Mouse (Mus musculus) lung, embryonic 16.5 days (tissue): ENCODE results near the gene Hist1h2ap. TPM values are rescaled to one million over a fixed set of nuclear protein-coding genes. Genes with fewer than 3 reads are reported as not detected.
"Not testable (repeated sequence)": the region's sequence is repeated elsewhere in the genome, so short reads cannot be mapped to it uniquely, and the experiment has no call there.

ENCODE experiments used
- ATAC-seq: fragments of 200-750 bp; cut with Nextera tagmentation; 2 replicates; pipeline ENCODE4 v1.8.0; 2017; ENCODE audit warnings: low read depth, mild to moderate bottlenecking, moderate library complexity
- H3K27ac ChIP-seq: fragments of 300-500 bp; sonication (generic); 2 replicates; pipeline ENCODE4 v1.5.1; 2014; ENCODE audit warnings: mild to moderate bottlenecking, control low read depth, low read length
- H3K27me3 ChIP-seq: fragments of 300-500 bp; sonication (generic); 2 replicates; pipeline ENCODE4 v1.6.1; 2014; ENCODE audit warnings: low read depth, low read length, mixed read lengths; ENCODE audit not compliant: control insufficient read depth, insufficient read depth
- H3K36me3 ChIP-seq: fragments of 300-500 bp; sonication (generic); 2 replicates; pipeline ENCODE4 v1.6.1; 2014; ENCODE audit warnings: low read length; ENCODE audit not compliant: control insufficient read depth, insufficient read depth
- H3K4me1 ChIP-seq: fragments of 300-500 bp; sonication (generic); replicated peaks from 2 replicates; pipeline ENCODE4 v1.6.1; 2014; ENCODE audit warnings: low read length, mixed read lengths; ENCODE audit not compliant: control insufficient read depth, insufficient read depth
- H3K4me2 ChIP-seq: fragments of 300-500 bp; sonication (generic); 2 replicates; pipeline ENCODE4 v1.6.1; 2014; ENCODE audit warnings: low read depth, low read length, control low read depth
- H3K4me3 ChIP-seq: fragments of 300-500 bp; sonication (generic); 2 replicates; pipeline ENCODE4 v1.5.1; 2014; ENCODE audit warnings: mild to moderate bottlenecking, low read length, control low read depth
- H3K9ac ChIP-seq: fragments of 300-500 bp; sonication (generic); 2 replicates; pipeline ENCODE4 v1.6.1; 2014; ENCODE audit warnings: low read length, control low read depth
- H3K9me3 ChIP-seq: fragments of 300-500 bp; sonication (generic); 2 replicates; pipeline ENCODE4 v1.6.1; 2016; ENCODE audit warnings: low read length; ENCODE audit not compliant: control insufficient read depth
- WGBS: fragments of 180-500 bp; shearing (Covaris S2); extraction: QIAGEN DNeasy Blood & Tissue Kit; methylation state at CpG from one replicate; pipeline ENCODE4 v1.1.7; 2014; 5-methylcytosine and 5-hydroxymethylcytosine counted together
- polyA plus RNA-seq: library from polyadenylated mRNA; unstranded; fragments of >200 nt; fragmentation: Nextera tagmentation; extraction: Ambion mirVana; gene quantifications from 2 replicates; pipeline ENCODE4 v1.2.1, GENCODE M21; 2015

Gene Hist1h2ap
- polyA plus RNA-seq, 1 experiment from 2014 or later = 3,910 TPM

DNA sequence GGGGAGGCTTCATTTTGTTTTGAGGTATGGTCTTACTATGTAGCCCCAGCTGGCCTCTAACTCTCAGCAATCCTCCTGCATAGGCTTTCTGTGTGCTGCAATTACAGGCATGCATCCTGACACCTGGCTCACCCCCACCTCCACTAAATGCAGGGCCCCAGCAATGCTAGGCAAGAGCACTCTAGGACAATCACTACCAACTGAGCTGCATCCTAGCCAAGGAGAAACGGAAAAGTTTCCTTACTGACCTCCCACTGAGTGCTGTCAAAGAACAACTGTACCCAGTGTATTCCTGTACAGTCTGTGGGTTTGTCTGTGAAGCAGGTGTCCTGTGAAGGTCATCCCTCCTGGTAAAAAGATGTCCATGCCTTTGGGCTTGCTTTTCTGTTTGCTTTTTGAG is 17.4 kb upstream of the Hist1h2ap start:
- not testable (repeated sequence) for H3K4me1 ChIP-seq, H3K9ac ChIP-seq, H3K27me3 ChIP-seq, H3K4me3 ChIP-seq, H3K27ac ChIP-seq, ATAC-seq, H3K9me3 ChIP-seq, H3K4me2 ChIP-seq, H3K36me3 ChIP-seq
- 50% methylated on average over 1 of the region's 1 CpGs for WGBS

DNA sequence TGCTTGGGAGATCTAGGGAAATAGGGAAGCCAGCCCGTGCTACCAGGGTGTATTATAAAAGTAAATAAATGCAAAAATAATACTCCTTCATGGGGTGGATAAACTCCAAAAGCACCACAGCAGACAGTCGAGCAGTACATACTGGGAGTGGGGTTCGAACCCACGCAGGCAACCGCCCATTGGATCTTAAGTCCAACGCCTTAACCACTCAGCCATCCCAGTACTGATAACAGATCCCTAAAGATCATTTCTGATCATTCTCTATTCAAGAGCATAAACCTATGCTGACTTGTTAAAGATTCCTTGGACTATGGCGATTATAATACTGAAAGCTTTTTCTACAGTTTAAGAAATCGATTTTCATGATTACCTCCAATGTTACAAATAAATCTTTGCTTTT is 14.6 kb upstream of the Hist1h2ap start:
- Histone ChIP-seq H3K9me3 (no peaks in the 10 kb centered on the region), H3K27ac (no peak overlapping the region), H3K36me3 (no peaks in the 10 kb centered on the region), H3K4me3 (no peak overlapping the region), H3K4me2 (no peak overlapping the region), H3K4me1 (no peaks in the 10 kb centered on the region), H3K9ac (no peak overlapping the region), H3K27me3 (no peaks in the 10 kb centered on the region)
- 33% methylated on average over 8 of the region's 8 CpGs for WGBS
- ATAC-seq = no peak

DNA sequence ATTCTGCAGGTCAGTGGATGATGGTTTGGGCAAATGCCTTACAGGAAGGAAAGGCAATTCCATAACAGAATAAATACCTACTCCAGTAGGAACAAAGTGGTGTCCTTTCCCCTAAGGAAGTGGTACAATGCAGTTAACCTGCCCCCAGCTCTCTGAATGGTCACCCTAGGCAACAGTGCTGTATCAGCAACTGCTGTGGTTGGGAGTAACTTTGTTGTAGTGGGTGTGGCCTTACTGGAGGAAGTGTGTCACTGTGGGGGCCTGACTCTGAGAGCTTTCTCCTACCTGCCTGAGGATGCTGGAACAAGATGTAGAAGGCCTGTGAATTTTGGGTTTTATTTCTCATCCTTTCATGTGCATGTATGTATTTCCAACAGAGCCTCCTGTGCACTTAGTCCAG is 13.0 kb upstream of the Hist1h2ap start:
- not testable (repeated sequence) for H3K27ac ChIP-seq, H3K36me3 ChIP-seq, ATAC-seq, H3K4me3 ChIP-seq, H3K4me1 ChIP-seq, H3K9ac ChIP-seq, H3K4me2 ChIP-seq, H3K27me3 ChIP-seq, H3K9me3 ChIP-seq

DNA sequence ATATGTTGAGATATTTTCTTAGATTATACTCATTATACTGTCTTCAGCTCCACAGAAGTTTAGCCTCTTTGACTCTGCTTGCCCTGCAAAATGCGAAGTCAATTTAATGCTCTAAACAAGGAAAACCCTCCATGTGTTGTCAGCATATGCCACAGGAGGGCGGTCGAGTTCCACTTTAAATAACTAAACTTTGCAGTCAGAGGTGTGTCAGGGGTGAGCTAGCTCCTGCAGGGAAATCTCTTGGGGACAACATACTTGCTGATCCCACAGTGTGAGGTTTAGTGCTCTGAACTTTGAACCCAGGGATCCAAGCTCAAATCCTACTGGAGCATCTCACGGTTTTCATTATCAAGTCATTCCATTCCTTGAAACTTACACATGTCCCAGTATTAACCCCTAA is 7.2 kb upstream of the Hist1h2ap start:
- peak; percentile 79 for ATAC-seq
- WGBS = no CpG with 5 or more reads among the region's 4 CpGs
- H3K27ac ChIP-seq = not testable (repeated sequence)

DNA sequence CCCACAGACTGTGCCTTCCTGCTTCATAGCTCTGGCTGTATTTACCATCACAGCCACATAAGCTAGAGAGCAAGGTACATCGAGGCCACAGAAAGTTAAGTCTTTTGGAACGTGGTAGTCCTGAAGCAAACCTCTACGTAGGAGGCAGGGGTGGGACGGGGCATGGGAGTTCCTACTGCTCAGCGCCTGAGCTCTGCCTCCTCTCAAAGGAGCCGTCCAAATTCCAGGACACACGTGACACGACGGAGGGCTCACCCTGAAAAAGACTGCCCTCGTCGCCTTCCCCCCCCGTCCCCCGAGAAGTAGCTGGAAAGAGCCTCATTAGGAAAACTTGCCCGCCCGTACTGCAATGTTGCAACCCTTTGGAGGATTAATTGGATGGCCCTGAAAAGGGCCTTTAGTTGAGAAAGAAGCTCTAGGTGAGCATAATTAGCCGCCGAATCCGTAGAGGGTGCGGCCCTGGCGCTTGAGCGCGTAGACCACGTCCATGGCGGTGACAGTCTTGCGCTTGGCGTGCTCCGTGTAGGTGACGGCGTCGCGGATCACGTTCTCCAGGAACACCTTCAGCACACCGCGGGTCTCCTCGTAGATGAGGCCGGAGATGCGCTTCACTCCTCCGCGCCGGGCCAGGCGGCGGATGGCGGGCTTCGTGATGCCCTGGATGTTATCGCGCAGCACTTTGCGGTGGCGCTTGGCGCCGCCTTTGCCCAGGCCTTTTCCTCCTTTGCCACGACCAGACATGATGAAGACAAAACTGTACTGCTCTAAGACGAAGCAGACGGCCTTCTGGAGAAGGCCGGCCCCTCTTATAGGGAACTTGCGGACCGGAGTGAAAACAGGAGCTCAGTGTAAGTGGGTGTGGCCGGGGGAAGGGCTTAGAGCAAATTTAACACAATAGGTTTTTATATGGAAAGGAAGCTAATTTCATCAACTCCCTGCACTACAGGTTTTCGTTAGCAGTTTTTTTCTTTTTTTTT is 1.6 kb downstream of the Hist1h2ap start, which contains the start of gene Hist1h4n:
Hist1h4n (minus strand) TSS at position 779 of the 977 bp plus-strand sequence.
- Histone ChIP-seq H3K4me3 (0 out of 2 replicates have a peak within 1 kb of the TSS, but pooled peaks have one; percentile 15), H3K27ac (0 out of 2 replicates have a peak within 1 kb of the TSS, but pooled peaks have one; percentile 46), H3K4me2 (peak within 1 kb of the TSS; percentile 35)
- not testable (repeated sequence) for H3K27me3 ChIP-seq, H3K36me3 ChIP-seq, H3K4me1 ChIP-seq, H3K9ac ChIP-seq, H3K9me3 ChIP-seq
- ATAC-seq = peak; percentile 86
- WGBS = 2% methylated on average over 19 of the region's 58 CpGs

More for the DNA sequence above, 7.2 kb upstream of the Hist1h2ap start:
- H3K4me2 ChIP-seq, H3K9me3 ChIP-seq, H3K4me1 ChIP-seq, H3K4me3 ChIP-seq, H3K9ac ChIP-seq, H3K27me3 ChIP-seq, H3K36me3 ChIP-seq: not testable (repeated sequence)

DNA sequence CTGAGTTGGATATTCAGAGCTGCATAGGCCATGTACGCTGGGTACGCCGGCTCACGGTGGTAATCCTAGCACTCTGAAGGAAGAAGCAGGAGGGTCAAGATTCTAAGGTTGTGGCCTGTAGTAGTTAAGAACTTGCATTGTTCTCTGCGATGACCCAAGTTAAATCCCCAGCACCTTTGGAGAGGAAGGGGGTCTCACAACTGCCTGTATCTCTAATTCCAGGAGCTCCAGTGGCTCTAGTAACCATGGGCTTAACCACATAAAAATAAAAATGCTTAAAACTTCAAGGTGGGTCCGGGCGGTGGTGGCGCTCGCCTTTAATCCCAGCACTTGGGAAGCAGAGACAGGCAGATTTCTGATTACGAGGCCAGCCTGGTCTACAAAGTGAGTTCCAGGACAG is 3.0 kb downstream of the Hist1h2ap start:
- H3K9ac ChIP-seq = no peak overlapping the region
- no peak overlapping the region for H3K4me2 ChIP-seq
- no peak for ATAC-seq
- no peaks in the 10 kb centered on the region for H3K9me3 ChIP-seq
- H3K27ac ChIP-seq = peak overlapping the region; percentile 8; the same call in 1 of the 2 replicates
- no peaks in the 10 kb centered on the region for H3K4me1 ChIP-seq
- no peaks in the 10 kb centered on the region for H3K36me3 ChIP-seq
- WGBS = 80% methylated on average over 10 of the region's 10 CpGs
- H3K27me3 ChIP-seq = no peaks in the 10 kb centered on the region
- H3K4me3 ChIP-seq = no peak overlapping the region

DNA sequence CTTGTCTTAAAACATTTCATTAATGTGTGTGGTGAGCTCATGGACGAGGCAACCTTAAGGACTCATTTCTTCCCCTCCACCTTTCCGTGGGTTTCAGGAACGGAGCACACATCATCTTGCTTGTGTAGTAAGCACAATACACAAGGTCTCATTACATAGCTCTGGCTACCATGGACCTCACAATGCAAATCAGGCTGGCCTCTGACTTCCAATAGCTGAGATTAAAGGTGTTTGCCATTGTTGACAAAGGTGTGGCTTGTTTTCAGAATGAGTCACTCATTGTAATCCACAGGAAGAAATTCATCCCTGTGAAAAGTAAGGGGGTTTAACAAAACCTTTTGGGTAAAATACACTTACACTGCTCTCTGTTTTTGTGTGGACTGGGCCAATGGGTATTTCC is 4.8 kb downstream of the Hist1h2ap start:
- WGBS = 69% methylated on average over 3 of the region's 3 CpGs
- Histone ChIP-seq H3K27ac (no peak overlapping the region), H3K36me3 (no peaks in the 10 kb centered on the region), H3K4me2 (no peak overlapping the region), H3K9me3 (no peaks in the 10 kb centered on the region), H3K9ac (no peak overlapping the region), H3K4me3 (no peak overlapping the region), H3K4me1 (no peaks in the 10 kb centered on the region), H3K27me3 (no peaks in the 10 kb centered on the region)
- no peak for ATAC-seq

DNA sequence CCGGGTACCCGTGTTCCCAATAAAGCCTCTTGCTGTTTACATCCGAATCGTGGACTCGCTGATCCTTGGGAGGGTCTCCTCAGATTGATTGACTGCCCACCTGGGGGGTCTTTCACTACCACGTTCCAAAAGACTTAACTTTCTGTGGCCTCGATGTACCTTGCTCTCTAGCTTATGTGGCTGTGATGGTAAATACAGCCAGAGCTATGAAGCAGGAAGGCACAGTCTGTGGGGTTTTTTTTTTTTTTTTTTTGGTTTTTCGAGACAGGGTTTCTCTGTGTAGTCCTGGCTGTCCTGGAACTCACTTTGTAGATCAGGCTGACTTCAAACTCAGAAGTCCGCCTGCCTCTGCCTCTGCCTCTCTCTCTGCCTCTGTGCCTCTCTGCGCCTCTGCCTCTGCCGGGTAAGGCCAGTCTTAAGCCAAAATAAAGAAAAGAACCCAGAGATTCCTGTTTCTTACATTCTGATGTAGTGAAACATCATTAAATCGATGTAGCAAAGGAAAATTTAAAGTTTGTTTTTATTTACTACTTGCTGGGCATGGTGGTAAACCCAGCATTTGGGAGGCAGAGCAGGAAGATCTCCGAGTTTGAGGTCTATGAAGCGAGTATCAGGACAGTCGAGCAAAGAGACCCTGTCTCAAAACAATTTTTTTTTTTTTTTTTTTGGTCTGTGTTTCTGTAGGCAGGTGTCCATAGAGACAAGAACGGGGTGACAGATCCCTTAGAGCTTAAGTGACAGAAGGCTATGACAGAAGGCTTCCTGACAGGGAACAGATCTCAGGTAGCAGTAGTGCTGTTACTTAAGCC is 13.0 kb downstream of the Hist1h2ap start:
- H3K4me2 ChIP-seq, H3K27ac ChIP-seq, H3K4me1 ChIP-seq, ATAC-seq, H3K27me3 ChIP-seq, H3K36me3 ChIP-seq, H3K9me3 ChIP-seq, H3K4me3 ChIP-seq, H3K9ac ChIP-seq: not testable (repeated sequence)
- 65% methylated on average over 6 of the region's 16 CpGs for WGBS

DNA sequence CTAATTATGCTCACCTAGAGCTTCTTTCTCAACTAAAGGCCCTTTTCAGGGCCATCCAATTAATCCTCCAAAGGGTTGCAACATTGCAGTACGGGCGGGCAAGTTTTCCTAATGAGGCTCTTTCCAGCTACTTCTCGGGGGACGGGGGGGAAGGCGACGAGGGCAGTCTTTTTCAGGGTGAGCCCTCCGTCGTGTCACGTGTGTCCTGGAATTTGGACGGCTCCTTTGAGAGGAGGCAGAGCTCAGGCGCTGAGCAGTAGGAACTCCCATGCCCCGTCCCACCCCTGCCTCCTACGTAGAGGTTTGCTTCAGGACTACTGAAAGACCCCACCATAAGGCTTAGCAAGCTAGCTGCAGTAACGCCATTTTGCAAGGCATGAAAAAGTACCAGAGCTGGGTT is 21.2 kb downstream of the Hist1h2ap start:
- not testable (repeated sequence) for H3K9ac ChIP-seq, H3K27me3 ChIP-seq, H3K4me1 ChIP-seq, H3K36me3 ChIP-seq, H3K9me3 ChIP-seq
- Histone ChIP-seq H3K4me3 (0 out of 2 replicates have a peak overlapping the region, but pooled peaks have one; percentile 13), H3K27ac (peak overlapping the region; percentile 49), H3K4me2 (0 out of 2 replicates have a peak overlapping the region, but pooled peaks have one; percentile 35)
- WGBS = under 1% methylated on average over 11 of the region's 14 CpGs
- ATAC-seq = peak; percentile 57
